8 mouse cellular contexts compared by ENCODE assay signal in genomic region chr1:105663962-105664812, GRCm38 (mm10). TPM values are rescaled to one million over a fixed set of nuclear protein-coding genes. Genes with fewer than 3 reads are reported as not detected.
A peak's percentile ranks its signal among the peaks of the same experiment; 100 is the strongest.
DNase-seq lines count a peak whose midpoint lies in the region; ATAC-seq and TF ChIP-seq lines count a peak whose summit lies in the region.

No protein-coding gene starts in this region.

- in situ Hi-C loops in ES-E14 (cut with MboI; ENCODE audit: low sequenced_read_pairs in 2 of 2, unreplicated experiment in 2 of 2): no loop called here

- peaks cover 0 to 7% of the 10 kb centered on the region in 2 experiments; a peak in 1 of 4 replicates for H3K4me1 ChIP-seq in ES-E14 (ENCODE audit: control insufficient read depth in 2 of 2, insufficient read depth in 2 of 2, low read length in 2 of 2, poor library complexity in 1 of 2)
- peaks cover 18% of the 10 kb centered on the region for H3K4me1 ChIP-seq in embryonic facial prominence, embryonic 13.5 days
- peaks cover 12% of the 10 kb centered on the region for H3K4me1 ChIP-seq in hindbrain, embryonic 16.5 days (ENCODE audit: control insufficient read depth, insufficient read depth, low read depth, low read length)
- peaks cover 3 to 5% of the 10 kb centered on the region in 2 experiments; a peak in 1 of 4 replicates for H3K4me1 ChIP-seq in liver, embryonic 14.5 days (replicated peaks; ENCODE audit: control insufficient read depth in 2 of 2, insufficient read depth in 2 of 2, low read length in 1 of 2)

- peak overlapping the region; percentile 90 for H3K9ac ChIP-seq in ES-E14 (ENCODE audit: insufficient read depth, low read depth, low read length, poor library complexity, severe bottlenecking)
- peak overlapping the region; percentile 93 for H3K9ac ChIP-seq in embryonic facial prominence, embryonic 13.5 days
- peak overlapping the region; percentile 76 for H3K9ac ChIP-seq in hindbrain, embryonic 16.5 days (ENCODE audit: low read depth, low read length)
- peak overlapping the region; percentile 82 for H3K9ac ChIP-seq in liver, embryonic 14.5 days (replicated peaks)

- no peaks in the 10 kb centered on the region for H3K36me3 ChIP-seq in ES-E14 (ENCODE audit: control insufficient read depth, insufficient read depth, low read length, poor library complexity, severe bottlenecking)
- no peaks in the 10 kb centered on the region for H3K36me3 ChIP-seq in embryonic facial prominence, embryonic 13.5 days
- no peaks in the 10 kb centered on the region for H3K36me3 ChIP-seq in hindbrain, embryonic 16.5 days (ENCODE audit: control insufficient read depth, insufficient read depth, low read length)
- H3K36me3 ChIP-seq in liver, embryonic 14.5 days (replicated peaks; ENCODE audit: control insufficient read depth, insufficient read depth, low read depth): no peaks in the 10 kb centered on the region

- no peak for ATAC-seq in embryonic facial prominence, embryonic 13.5 days (ENCODE audit: insufficient number of reproducible peaks, insufficient read depth, low FRiP score, low TSS enrichment, low read depth)
- ATAC-seq in hindbrain, embryonic 16.5 days: peak; percentile 9; the same call in 1 of the 2 replicates
- ATAC-seq in liver, embryonic 14.5 days (ENCODE audit: insufficient read depth): peak; percentile 12

- no peak; the same call in 1 of the 2 replicates for TF ChIP-seq EP300 in liver, embryonic 14.5 days (IDR thresholded peaks at IDR 0.05; ENCODE audit: low read depth)

- under 1% methylated on average over 68 of the region's 68 CpGs for WGBS in embryonic facial prominence, embryonic 13.5 days
- WGBS in hindbrain, embryonic 16.5 days: under 1% methylated on average over 66 of the region's 68 CpGs
- under 1% methylated on average over 68 of the region's 68 CpGs for WGBS in liver, embryonic 14.5 days (ENCODE audit: insufficient replicate concordance)

- peak overlapping the region; percentile 92 to 98 for H3K4me3 ChIP-seq in ES-E14 (ENCODE audit: insufficient read depth in 1 of 2, low read depth in 1 of 2, low read length in 2 of 2, poor library complexity in 1 of 2, severe bottlenecking in 1 of 2)
- peak overlapping the region; percentile 98 for H3K4me3 ChIP-seq in embryonic facial prominence, embryonic 13.5 days
- H3K4me3 ChIP-seq in hindbrain, embryonic 16.5 days (ENCODE audit: low read length): peak overlapping the region; percentile 65
- peak overlapping the region; percentile 88 to 92 for H3K4me3 ChIP-seq in liver, embryonic 14.5 days (ENCODE audit: insufficient read depth in 1 of 2, low read depth in 2 of 2, low read length in 2 of 2)

- no peaks in the 10 kb centered on the region for H3K9me3 ChIP-seq in ES-E14 (ENCODE audit: control insufficient read depth, insufficient read depth, low read depth, low read length)
- no peaks in the 10 kb centered on the region for H3K9me3 ChIP-seq in embryonic facial prominence, embryonic 13.5 days
- H3K9me3 ChIP-seq in hindbrain, embryonic 16.5 days (ENCODE audit: control insufficient read depth, low read length): no peaks in the 10 kb centered on the region
- H3K9me3 ChIP-seq in liver, embryonic 14.5 days (ENCODE audit: control insufficient read depth, low read length): no peaks in the 10 kb centered on the region

- no peaks in the 10 kb centered on the region for H3K27me3 ChIP-seq in embryonic facial prominence, embryonic 13.5 days
- H3K27me3 ChIP-seq in hindbrain, embryonic 16.5 days (replicated peaks; ENCODE audit: control insufficient read depth, insufficient read depth, low read length): no peaks in the 10 kb centered on the region
- H3K27me3 ChIP-seq in liver, embryonic 14.5 days (ENCODE audit: control insufficient read depth, insufficient read depth, low read length): no peaks in the 10 kb centered on the region

- peak overlapping the region; percentile 74 for H3K4me2 ChIP-seq in embryonic facial prominence, embryonic 13.5 days
- H3K4me2 ChIP-seq in hindbrain, embryonic 16.5 days (ENCODE audit: low read length): peak overlapping the region; percentile 64
- H3K4me2 ChIP-seq in liver, embryonic 14.5 days (ENCODE audit: low read depth): peak overlapping the region; percentile 80

- no peak for TF ChIP-seq CTCF in liver, embryonic 14.5 days (IDR thresholded peaks at IDR 0.05; ENCODE audit: low read depth)

- H3K27ac ChIP-seq in ES-E14 (ENCODE audit: insufficient read depth, low read depth, low read length, poor library complexity, severe bottlenecking): 0 out of 2 replicates have a peak overlapping the region, but pooled peaks have one; percentile 50
- H3K27ac ChIP-seq in embryonic facial prominence, embryonic 13.5 days: peak overlapping the region; percentile 79
- H3K27ac ChIP-seq in hindbrain, embryonic 16.5 days (ENCODE audit: low read depth, low read length): peak overlapping the region; percentile 91
- H3K27ac ChIP-seq in liver, embryonic 14.5 days: peak overlapping the region; percentile 19

- peak; percentile 4 to 29 for DNase-seq in layer of hippocampus, adult 18-20 months (ENCODE audit: low spot score in 2 of 2)
- DNase-seq in layer of hippocampus, postnatal 10 days (ENCODE audit: low spot score in 2 of 2): no peak
- peak; percentile 7 for DNase-seq in ES-E14 (ENCODE audit: low read depth, low spot score)
- DNase-seq in liver, embryonic 14.5 days (ENCODE audit: low read depth in 3 of 3, low spot score in 3 of 3): peak in 2 of 3 experiments; percentile 2 to 15
- DNase-seq in retina, postnatal 1 day: peak; percentile 46
- DNase-seq in c-Kit-positive CD71-positive TER-119-positive erythroid progenitor cells, embryonic 14.5 days (ENCODE audit: low spot score): no peak

TF ChIP-seq in ES-E14, 5 proteins besides CTCF, POLR2A, EP300 and RAD21:
- TF ChIP-seq CHD2 (IDR thresholded peaks at IDR 0.05; ENCODE audit: low read depth, low read length) (no peak), HCFC1 (IDR thresholded peaks at IDR 0.05; ENCODE audit: borderline replicate concordance, insufficient read depth, low read length) (no peak), MAFK (IDR thresholded peaks at IDR 0.05; ENCODE audit: insufficient read depth, low read depth, low read length) (no peak), ZNF384 (IDR thresholded peaks at IDR 0.05; ENCODE audit: low read depth, low read length) (no peak), ZC3H11A (IDR thresholded peaks at IDR 0.05; ENCODE audit: borderline replicate concordance, low read depth, low read length) (no peak)

RNA-seq across cellular contexts. Expression of gene Relch, which starts 0.5 kb away (rescaled TPM):
- 10 to 100 TPM; 91.2 to 91.5 TPM for total RNA-seq in layer of hippocampus, adult 18-20 months (2021)
- total RNA-seq in layer of hippocampus, postnatal 10 days (2021): 100 to 1,000 TPM; 105 to 114 TPM
- 40.1 and 45.1 TPM in 2 replicates for total RNA-seq in ES-E14 (2012; rRNA removed)
- polyA plus RNA-seq in embryonic facial prominence, embryonic 13.5 days (2015; fragmentation: Nextera tagmentation; extraction: Ambion mirVana): 28.5 and 30.1 TPM in 2 replicates
- polyA plus RNA-seq in hindbrain, embryonic 16.5 days (2015; fragmentation: Nextera tagmentation; extraction: Ambion mirVana): 33.9 and 40.1 TPM in 2 replicates
- polyA plus RNA-seq in liver, embryonic 14.5 days (2012; rRNA removed): 6.3 and 7.2 TPM in 2 replicates
- 9.0 and 11.3 TPM in 2 replicates for polyA plus RNA-seq in liver, embryonic 14.5 days (2014; fragmentation: Nextera tagmentation; extraction: Ambion mirVana)

RNA-seq across cellular contexts. Expression of gene Pign, which starts 0.7 kb away (rescaled TPM):
- 10 to 100 TPM; 15.2 to 18.8 TPM for total RNA-seq in layer of hippocampus, adult 18-20 months (2021)
- total RNA-seq in layer of hippocampus, postnatal 10 days (2021): 10 to 100 TPM; 19.5 to 23.8 TPM
- total RNA-seq in ES-E14 (2012; rRNA removed): 52.8 and 56.3 TPM in 2 replicates
- polyA plus RNA-seq in embryonic facial prominence, embryonic 13.5 days (2015; fragmentation: Nextera tagmentation; extraction: Ambion mirVana): 16.2 and 18.1 TPM in 2 replicates
- 7.6 and 8.9 TPM in 2 replicates for polyA plus RNA-seq in hindbrain, embryonic 16.5 days (2015; fragmentation: Nextera tagmentation; extraction: Ambion mirVana)
- polyA plus RNA-seq in liver, embryonic 14.5 days (2012; rRNA removed): 2.9 and 5.1 TPM in 2 replicates
- 5.5 TPM in 2 replicates for polyA plus RNA-seq in liver, embryonic 14.5 days (2014; fragmentation: Nextera tagmentation; extraction: Ambion mirVana)

Comparison
In these comparisons a context has a peak if more than half of its experiments do, and no peak if none do; other contexts are left out.
1. DNase-seq: peak in layer of hippocampus, adult 18-20 months (2 of 2), ES-E14 (single experiment), liver, embryonic 14.5 days (2 of 3) and retina, postnatal 1 day (single experiment); none in layer of hippocampus, postnatal 10 days (0 of 2) and c-Kit-positive CD71-positive TER-119-positive erythroid progenitor cells, embryonic 14.5 days (single experiment).
2. H3K27ac ChIP-seq: peak in every context shown above with its lines; median percentile 91 in hindbrain, embryonic 16.5 days; 79 in embryonic facial prominence, embryonic 13.5 days; 50 in ES-E14; 19 in liver, embryonic 14.5 days.
3. Peak in every context shown above with its lines, with median percentiles within 50 percentile points of each other: H3K4me3 ChIP-seq, H3K9ac ChIP-seq and H3K4me2 ChIP-seq.